In the genomic region with DNA sequence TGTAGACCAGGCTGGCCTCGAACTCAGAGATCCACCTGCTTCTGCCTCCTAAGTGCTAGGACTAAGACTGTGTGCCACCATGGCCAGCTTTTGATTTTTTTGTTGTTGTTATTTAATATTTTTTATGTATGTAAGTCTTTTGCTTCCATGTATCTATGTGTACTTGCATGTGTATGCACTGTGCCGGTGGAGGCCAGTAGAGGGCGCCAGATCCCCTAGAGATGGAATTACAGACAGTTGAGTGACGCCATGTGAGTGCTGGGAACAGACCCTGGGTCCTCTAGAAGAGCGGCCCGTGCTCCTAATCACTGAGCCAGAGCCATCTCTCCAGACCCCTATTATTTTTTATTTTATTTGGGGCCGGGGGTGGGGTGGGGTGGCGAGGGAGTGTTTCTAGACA, we compare ENCODE assay signal across 11 mouse cellular contexts. TPM values are rescaled to one million over a fixed set of nuclear protein-coding genes. Genes with fewer than 3 reads are reported as not detected.
DNase-seq lines count a peak whose midpoint lies in the region; TF ChIP-seq lines count a peak whose summit lies in the region.
"Had no signal": no experiment of that assay in that cellular context is flagged by ENCODE, and none has a peak within 500 bp of the region (broad histone marks: within the 10 kb centered on the region; RNA-seq: fewer than 3 reads in every experiment).

No protein-coding gene starts in this region.

- no peaks in the 10 kb centered on the region; the same call in 1 of the 2 replicates for H3K36me3 ChIP-seq in small intestine, adult 2 months (ENCODE audit: control insufficient read depth, insufficient read depth, low read length)

- 90% methylated on average over 8 of the region's 8 CpGs for WGBS in small intestine, adult 2 months

- H3K27me3 ChIP-seq in small intestine, adult 2 months (ENCODE audit: control insufficient read depth, insufficient read depth, low read length), result peaks cover 5% of the 10 kb centered on the region; the same call in 1 of the 2 replicates
- H3K27me3 ChIP-seq: forebrain, embryonic 12.5 days; lung, embryonic 15.5 days; midbrain, embryonic 15.5 days had no signal

- TF ChIP-seq CTCF in layer of hippocampus, adult 2 months (conservative IDR thresholded peaks at IDR 0.05), result peak; percentile 63
- peak; percentile 40; the same call in 1 of the 2 replicates for TF ChIP-seq CTCF in small intestine, adult 2 months (IDR thresholded peaks at IDR 0.05; ENCODE audit: extremely low read depth, insufficient read length, insufficient replicate concordance, low read depth, low read length)

- H3K4me3 ChIP-seq in layer of hippocampus, adult 2 months, result no peak overlapping the region
- H3K4me3 ChIP-seq in small intestine, adult 2 months (ENCODE audit: low read depth, low read length), result no peak overlapping the region
- H3K4me3 ChIP-seq: forebrain, embryonic 12.5 days; lung, embryonic 15.5 days; midbrain, embryonic 15.5 days had no signal

- H3K4me1 ChIP-seq in small intestine, adult 2 months (ENCODE audit: control insufficient read depth, insufficient read depth, insufficient read length, low read length), result no peaks in the 10 kb centered on the region

- no peak overlapping the region for H3K27ac ChIP-seq in layer of hippocampus, adult 2 months
- no peak overlapping the region for H3K27ac ChIP-seq in small intestine, adult 2 months (ENCODE audit: insufficient read depth, low read depth, low read length)
- H3K27ac ChIP-seq: forebrain, embryonic 12.5 days; lung, embryonic 15.5 days; midbrain, embryonic 15.5 days had no signal

- TF ChIP-seq POLR2A in small intestine, adult 2 months (IDR thresholded peaks at IDR 0.05; ENCODE audit: low read depth, low read length), result no peak

- no peak for DNase-seq in layer of hippocampus, adult 2 months (ENCODE audit: low spot score in 2 of 2)
- DNase-seq in layer of hippocampus, adult 9-11 months, result no peak
- DNase-seq in B cell, adult 2 months, result peak; percentile 66 to 73
- peak; percentile 28 for DNase-seq in NIH3T3 (ENCODE audit: low read depth)
- no peak for DNase-seq in layer of hippocampus, postnatal 14 days (ENCODE audit: low spot score in 2 of 2)
- no peak for DNase-seq in cerebellum, postnatal 4 days (ENCODE audit: low spot score in 2 of 2)
- DNase-seq: heart, postnatal 4 days had no signal

RNA-seq across cellular contexts. Expression of a gene that starts 4.1 kb away (rescaled TPM):
- 10 to 100 TPM; 87.7 to 90.5 TPM for total RNA-seq in layer of hippocampus, adult 2 months (2021)
- polyA plus RNA-seq in small intestine, adult 2 months (2012; rRNA removed), result 4.8 and 9.4 TPM in 2 replicates
- total RNA-seq in layer of hippocampus, postnatal 14 days (2021), result 10 to 100 TPM; 75.5 to 84.3 TPM

RNA-seq across cellular contexts. Expression of a gene that starts 15.6 kb away (rescaled TPM):
- total RNA-seq in layer of hippocampus, adult 2 months (2021), result 10 to 100 TPM; 45.5 to 52.1 TPM
- 31.7 and 49.4 TPM in 2 replicates for polyA plus RNA-seq in small intestine, adult 2 months (2012; rRNA removed)
- total RNA-seq in layer of hippocampus, postnatal 14 days (2021), result 10 to 100 TPM; 41.4 to 53.6 TPM

RNA-seq across cellular contexts. Expression of a gene that starts 15.6 kb away (rescaled TPM):
- total RNA-seq in layer of hippocampus, adult 2 months (2021), result 100 to 1,000 TPM; 139 to 157 TPM
- polyA plus RNA-seq in small intestine, adult 2 months (2012; rRNA removed), result 466 and 753 TPM in 2 replicates
- 100 to 1,000 TPM; 134 to 148 TPM for total RNA-seq in layer of hippocampus, postnatal 14 days (2021)

RNA-seq across cellular contexts. Expression of a gene that starts 28.8 kb away (rescaled TPM):
- total RNA-seq in layer of hippocampus, adult 2 months (2021), result 100 to 1,000 TPM; 110 to 113 TPM
- 0.27 and 0.89 TPM in 2 replicates for polyA plus RNA-seq in small intestine, adult 2 months (2012; rRNA removed)
- 100 to 1,000 TPM; 107 to 119 TPM for total RNA-seq in layer of hippocampus, postnatal 14 days (2021)

RNA-seq across cellular contexts. Expression of a gene that starts 42.9 kb away (rescaled TPM):
- 10 to 100 TPM; 12.1 to 14.4 TPM for total RNA-seq in layer of hippocampus, adult 2 months (2021)
- 1.1 and 1.6 TPM in 2 replicates for polyA plus RNA-seq in small intestine, adult 2 months (2012; rRNA removed)
- 10 to 100 TPM; 11.2 to 22.7 TPM for total RNA-seq in layer of hippocampus, postnatal 14 days (2021)

Comparison
In these comparisons a context has a peak if more than half of its experiments do, and no peak if none do; other contexts are left out.
1. DNase-seq: peak in B cell, adult 2 months (2 of 2) and NIH3T3 (single experiment); none in layer of hippocampus, adult 2 months (0 of 2), layer of hippocampus, adult 9-11 months (single experiment), layer of hippocampus, postnatal 14 days (0 of 2) and cerebellum, postnatal 4 days (0 of 2).